Mouse (Mus musculus) stomach, embryonic 15.5 days (tissue): ENCODE measurements around the gene Epo. TPM values are rescaled to one million over a fixed set of nuclear protein-coding genes. Genes with fewer than 3 reads are reported as not detected.
A peak's percentile ranks its signal among the peaks of the same experiment; 100 is the strongest.

Source experiments
- ATAC-seq: fragments of 200-750 bp; cut with Nextera tagmentation; 2 replicates; pipeline ENCODE4 v1.8.0; 2017; ENCODE audit warnings: low read depth, moderate number of reproducible peaks, moderate TSS enrichment; ENCODE audit not compliant: insufficient read depth, low FRiP score
- H3K27ac ChIP-seq: fragments of 300-500 bp; sonication (generic); 2 replicates; pipeline ENCODE4 v1.5.1; 2015; ENCODE audit warnings: mild to moderate bottlenecking, inconsistent platforms
- H3K27me3 ChIP-seq: fragments of 300-500 bp; sonication (generic); replicated peaks from 2 replicates; pipeline ENCODE4 v1.6.1; 2015; ENCODE audit warnings: inconsistent platforms
- H3K36me3 ChIP-seq: fragments of 300-500 bp; sonication (generic); 2 replicates; pipeline ENCODE4 v1.6.1; 2015; ENCODE audit warnings: inconsistent platforms
- H3K4me1 ChIP-seq: fragments of 300-500 bp; sonication (generic); 2 replicates; pipeline ENCODE4 v1.6.1; 2015; ENCODE audit warnings: inconsistent platforms
- H3K4me2 ChIP-seq: fragments of 300-500 bp; sonication (generic); 2 replicates; pipeline ENCODE4 v1.6.1; 2015; ENCODE audit warnings: mild to moderate bottlenecking, inconsistent platforms
- H3K4me3 ChIP-seq: fragments of 300-500 bp; sonication (generic); replicated peaks from 2 replicates; pipeline ENCODE4 v1.5.1; 2015; ENCODE audit warnings: inconsistent platforms
- H3K9ac ChIP-seq: fragments of 300-500 bp; sonication (generic); 2 replicates; pipeline ENCODE4 v1.6.1; 2015; ENCODE audit warnings: inconsistent platforms
- H3K9me3 ChIP-seq: fragments of 300-500 bp; sonication (generic); 2 replicates; pipeline ENCODE4 v1.6.1; 2016; ENCODE audit warnings: inconsistent platforms
- WGBS: fragments of 180-500 bp; shearing (Covaris S2); methylation state at CpG from one replicate; pipeline ENCODE4 v1.1.7; 2015; 5-methylcytosine and 5-hydroxymethylcytosine counted together
- polyA plus RNA-seq: library from polyadenylated mRNA; unstranded; fragments of >200 nt; fragmentation: Nextera tagmentation; extraction: Ambion mirVana; gene quantifications from 2 replicates; pipeline ENCODE4 v1.2.1, GENCODE M21; 2015

Gene Epo
- not detected in 2 replicates for polyA plus RNA-seq

- Histone ChIP-seq H3K36me3 (peaks cover 15% of the 10 kb centered on the region), H3K27ac (peak within 1 kb of the TSS; percentile 95), H3K9me3 (no peaks in the 10 kb centered on the region), H3K9ac (peak within 1 kb of the TSS; percentile 95), H3K4me2 (peak within 1 kb of the TSS; percentile 83), H3K27me3 (no peaks in the 10 kb centered on the region), H3K4me1 (peaks cover 16% of the 10 kb centered on the region), H3K4me3 (peak within 1 kb of the TSS; percentile 81)
- under 1% methylated on average over 40 of the region's 40 CpGs for WGBS
- ATAC-seq = peak; percentile 82
Observed at GRCm38 (mm10) chr5:137533117-137533827, at the start of gene Epo, which contains the start of gene Gnb2. Gene Epo, minus strand, starts transcription at chr5:137533242. Gene Gnb2, minus strand, starts transcription at chr5:137533510.

GRCm38 (mm10) chr5:137582702-137583101 is 49.7 kb upstream of the Epo start:
- H3K4me2 ChIP-seq = no peak overlapping the region
- no peak overlapping the region for H3K27ac ChIP-seq
- H3K4me3 ChIP-seq = no peak overlapping the region; the same call in 1 of the 2 replicates
- H3K27me3 ChIP-seq = no peaks in the 10 kb centered on the region
- H3K9me3 ChIP-seq = no peaks in the 10 kb centered on the region
- 23% methylated on average over 8 of the region's 8 CpGs for WGBS
- H3K9ac ChIP-seq = no peak overlapping the region
- no peaks in the 10 kb centered on the region for H3K36me3 ChIP-seq
- H3K4me1 ChIP-seq = 0 out of 2 replicates have a peak, but pooled peaks cover 6% of the 10 kb centered on the region
- no peak for ATAC-seq

GRCm38 (mm10) chr5:137580246-137580645 is 47.2 kb upstream of the Epo start:
- Histone ChIP-seq H3K4me2 (no peak overlapping the region), H3K9me3 (no peaks in the 10 kb centered on the region), H3K27ac (no peak overlapping the region), H3K36me3 (no peaks in the 10 kb centered on the region), H3K4me1 (0 out of 2 replicates have a peak, but pooled peaks cover 6% of the 10 kb centered on the region), H3K9ac (no peak overlapping the region), H3K27me3 (no peaks in the 10 kb centered on the region), H3K4me3 (no peak overlapping the region)
- ATAC-seq = no peak
- 78% methylated on average over 6 of the region's 6 CpGs for WGBS

DNA sequence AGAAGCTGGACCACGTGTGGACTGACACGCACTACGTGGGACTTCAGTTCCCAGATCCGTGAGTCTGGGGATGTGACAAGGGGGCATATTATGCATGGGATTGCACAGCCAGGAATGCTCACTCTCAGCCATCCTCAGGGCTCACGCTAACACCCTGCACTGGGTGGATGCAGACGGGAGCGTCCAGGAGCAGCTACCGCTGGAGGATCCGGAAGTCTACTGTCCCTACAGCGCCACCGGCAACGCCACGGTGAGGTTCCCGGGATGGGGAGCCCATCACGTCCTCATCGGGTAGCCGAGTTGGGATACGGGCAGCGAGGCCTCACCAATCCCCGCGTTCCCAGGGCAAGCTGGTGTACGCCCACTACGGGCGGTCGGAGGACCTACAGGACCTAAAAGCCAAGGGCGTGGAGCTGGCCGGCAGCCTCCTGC is 41.4 kb upstream of the Epo start:
- no peak for ATAC-seq
- H3K9me3 ChIP-seq = no peaks in the 10 kb centered on the region
- H3K4me3 ChIP-seq = peak overlapping the region; percentile 28
- peak overlapping the region; percentile 57 for H3K4me2 ChIP-seq
- peaks cover 6% of the 10 kb centered on the region; the same call in 1 of the 2 replicates for H3K4me1 ChIP-seq
- WGBS = 9% methylated on average over 27 of the region's 27 CpGs
- H3K27me3 ChIP-seq = peaks cover 8% of the 10 kb centered on the region; the same call in 1 of the 2 replicates
- no peak overlapping the region for H3K27ac ChIP-seq
- H3K9ac ChIP-seq = no peak overlapping the region
- H3K36me3 ChIP-seq = no peaks in the 10 kb centered on the region

- H3K9me3 ChIP-seq = no peaks in the 10 kb centered on the region
- peaks cover 8% of the 10 kb centered on the region; the same call in 1 of the 2 replicates for H3K27me3 ChIP-seq
- H3K27ac ChIP-seq = no peak overlapping the region
- peaks cover 6% of the 10 kb centered on the region; the same call in 1 of the 2 replicates for H3K4me1 ChIP-seq
- H3K36me3 ChIP-seq = no peaks in the 10 kb centered on the region
- peak; percentile 80; the same call in 1 of the 2 replicates for ATAC-seq
- no peak overlapping the region for H3K4me3 ChIP-seq
- no peak overlapping the region for H3K9ac ChIP-seq
- WGBS = 65% methylated on average over 17 of the region's 17 CpGs
- no peak overlapping the region for H3K4me2 ChIP-seq
Observed at GRCm38 (mm10) chr5:137570691-137571586, 37.9 kb upstream of the Epo start.

- Histone ChIP-seq H3K4me3 (no peak overlapping the region), H3K36me3 (no peaks in the 10 kb centered on the region), H3K4me2 (peak overlapping the region; percentile 16; the same call in 1 of the 2 replicates), H3K27me3 (peaks cover 8% of the 10 kb centered on the region; the same call in 1 of the 2 replicates), H3K4me1 (peaks cover 6% of the 10 kb centered on the region; the same call in 1 of the 2 replicates), H3K9ac (no peak overlapping the region), H3K9me3 (no peaks in the 10 kb centered on the region), H3K27ac (no peak overlapping the region)
- ATAC-seq = no peak
- WGBS = 49% methylated on average over 7 of the region's 7 CpGs
Observed at GRCm38 (mm10) chr5:137570181-137570580, 37.1 kb upstream of the Epo start.

DNA sequence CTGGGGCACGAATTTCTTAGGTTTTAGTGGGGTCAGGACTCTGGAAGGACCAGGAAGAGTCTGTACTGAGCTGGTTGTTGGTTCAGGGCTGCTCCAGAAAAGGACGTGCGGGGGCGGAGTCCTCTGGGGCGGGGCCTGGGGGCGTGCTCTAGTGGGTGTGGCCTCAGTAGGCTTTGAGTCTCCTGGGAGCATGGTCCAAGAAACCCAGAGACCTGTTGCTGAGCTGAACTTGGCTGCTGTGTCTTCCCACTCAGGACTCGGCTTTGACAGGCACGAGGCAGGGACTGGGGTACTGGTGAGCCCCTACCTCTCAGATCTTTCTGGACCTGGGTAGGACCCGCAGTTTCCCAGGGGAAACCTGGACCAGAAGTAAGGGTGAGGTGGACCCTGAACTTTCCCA is 36.6 kb upstream of the Epo start, which contains the start of gene Tfr2:
TSS of gene Tfr2 (plus strand) at position 176 of the 400 bp plus-strand sequence.
- H3K9ac ChIP-seq = no peak within 1 kb of the TSS
- H3K9me3 ChIP-seq = no peaks in the 10 kb centered on the region
- 29% methylated on average over 9 of the region's 9 CpGs for WGBS
- H3K4me3 ChIP-seq = no peak within 1 kb of the TSS
- H3K27me3 ChIP-seq = peaks cover 7% of the 10 kb centered on the region; the same call in 1 of the 2 replicates
- ATAC-seq = peak; percentile 77; the same call in 1 of the 2 replicates
- H3K27ac ChIP-seq = no peak within 1 kb of the TSS
- H3K36me3 ChIP-seq = no peaks in the 10 kb centered on the region
- H3K4me1 ChIP-seq = peaks cover 6% of the 10 kb centered on the region; the same call in 1 of the 2 replicates
- peak within 1 kb of the TSS; percentile 16; the same call in 1 of the 2 replicates for H3K4me2 ChIP-seq

- Histone ChIP-seq H3K9me3 (no peaks in the 10 kb centered on the region), H3K36me3 (no peaks in the 10 kb centered on the region), H3K9ac (no peak overlapping the region), H3K4me2 (no peak overlapping the region; the same call in 1 of the 2 replicates), H3K27ac (no peak overlapping the region), H3K4me3 (no peak overlapping the region), H3K4me1 (no peaks in the 10 kb centered on the region), H3K27me3 (peaks cover 3% of the 10 kb centered on the region; the same call in 1 of the 2 replicates)
- no peak for ATAC-seq
- 60% methylated on average over 12 of the region's 12 CpGs for WGBS
Observed at GRCm38 (mm10) chr5:137569031-137569430, 36.0 kb upstream of the Epo start.

- no peak overlapping the region for H3K9ac ChIP-seq
- H3K4me2 ChIP-seq = no peak overlapping the region
- peaks cover 3% of the 10 kb centered on the region; the same call in 1 of the 2 replicates for H3K27me3 ChIP-seq
- 78% methylated on average over 8 of the region's 8 CpGs for WGBS
- no peak for ATAC-seq
- H3K27ac ChIP-seq = no peak overlapping the region
- H3K4me1 ChIP-seq = no peaks in the 10 kb centered on the region
- no peaks in the 10 kb centered on the region for H3K9me3 ChIP-seq
- H3K36me3 ChIP-seq = no peaks in the 10 kb centered on the region
- no peak overlapping the region for H3K4me3 ChIP-seq
Observed at GRCm38 (mm10) chr5:137568223-137568798, 35.3 kb upstream of the Epo start.

DNA sequence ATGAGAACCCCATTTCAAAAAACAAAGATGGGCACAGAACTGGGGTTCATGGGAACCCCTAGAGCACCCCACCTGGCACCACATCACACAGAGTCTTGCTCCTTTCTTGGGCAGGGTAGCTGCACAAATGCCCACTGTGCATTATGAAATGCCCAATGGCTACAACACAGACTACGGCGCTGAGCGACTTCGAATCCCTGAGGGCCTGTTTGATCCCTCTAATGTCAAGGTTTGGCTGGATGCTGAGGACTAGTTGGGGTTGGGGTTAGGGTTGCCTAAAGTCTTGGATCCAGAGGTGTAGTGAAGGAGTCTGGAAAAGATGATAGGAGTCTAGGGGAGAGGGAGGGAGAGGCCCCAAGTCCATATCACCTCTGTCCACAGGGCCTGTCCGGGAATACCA is 33.4 kb upstream of the Epo start:
- no peak overlapping the region for H3K4me3 ChIP-seq
- H3K4me2 ChIP-seq = no peak overlapping the region
- H3K27ac ChIP-seq = no peak overlapping the region
- H3K27me3 ChIP-seq = no peaks in the 10 kb centered on the region
- WGBS = 91% methylated on average over 5 of the region's 5 CpGs
- H3K9me3 ChIP-seq = no peaks in the 10 kb centered on the region
- ATAC-seq = no peak
- no peak overlapping the region for H3K9ac ChIP-seq
- H3K36me3 ChIP-seq = no peaks in the 10 kb centered on the region
- H3K4me1 ChIP-seq = no peaks in the 10 kb centered on the region

DNA sequence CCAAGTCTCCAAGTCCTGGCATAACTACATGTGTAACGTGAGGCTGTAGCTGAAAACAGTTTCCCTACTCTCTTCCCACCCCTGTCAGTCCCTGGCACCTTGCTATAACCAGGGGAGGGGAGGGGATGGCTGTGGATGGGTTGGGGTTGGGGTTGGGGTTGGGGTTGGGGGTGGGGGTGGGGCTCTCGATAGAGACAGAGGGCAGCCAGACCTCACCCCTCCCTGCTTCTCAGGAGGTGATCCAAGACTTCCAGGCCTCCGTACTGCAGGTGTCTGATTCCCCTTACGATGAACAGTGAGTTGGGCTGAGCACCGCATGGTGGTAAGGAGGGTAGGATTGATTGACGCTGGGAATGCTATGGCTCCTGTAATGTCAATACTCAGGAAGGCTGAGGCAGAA is 32.7 kb upstream of the Epo start:
- H3K27me3 ChIP-seq = no peaks in the 10 kb centered on the region
- H3K36me3 ChIP-seq = no peaks in the 10 kb centered on the region
- WGBS = 69% methylated on average over 6 of the region's 6 CpGs
- ATAC-seq = no peak
- no peaks in the 10 kb centered on the region for H3K4me1 ChIP-seq
- no peaks in the 10 kb centered on the region for H3K9me3 ChIP-seq
- H3K4me2 ChIP-seq = no peak overlapping the region
- no peak overlapping the region for H3K9ac ChIP-seq
- H3K4me3 ChIP-seq = no peak overlapping the region
- no peak overlapping the region for H3K27ac ChIP-seq
